Mouse (Mus musculus) heart, postnatal 14 days (tissue): ENCODE measurements at regions not wholly inside any gene's neighbourhood (a gene's known extent, or its start where the extent isn't known, plus 50 kb on each side); places are given as distances from the start of the nearest gene placed in this dataset.
A peak's percentile ranks its signal among the peaks of the same experiment; 100 is the strongest.

Experiments used
- DNase-seq, 2 experiments: peaks; one replicate each; pipeline ENCODE4 v3.0.0; 2021 to 2022
- intact Hi-C: fragments of 180-260 bp; cut with DNase I; formaldehyde crosslinking; loops from one replicate; pipeline ENCODE4 v1.15.1; 2025

GRCm38 (mm10) chrX:11808911-11809310 lies 351.2 kb downstream of the Bcor start:
- intact Hi-C loops, result loop anchor here (5.0 to 10.0 kb wide), 3 partner anchors 174 to 446 kb away; no protein-coding TSS in a partner anchor
- DNase-seq, result no peak

DNA sequence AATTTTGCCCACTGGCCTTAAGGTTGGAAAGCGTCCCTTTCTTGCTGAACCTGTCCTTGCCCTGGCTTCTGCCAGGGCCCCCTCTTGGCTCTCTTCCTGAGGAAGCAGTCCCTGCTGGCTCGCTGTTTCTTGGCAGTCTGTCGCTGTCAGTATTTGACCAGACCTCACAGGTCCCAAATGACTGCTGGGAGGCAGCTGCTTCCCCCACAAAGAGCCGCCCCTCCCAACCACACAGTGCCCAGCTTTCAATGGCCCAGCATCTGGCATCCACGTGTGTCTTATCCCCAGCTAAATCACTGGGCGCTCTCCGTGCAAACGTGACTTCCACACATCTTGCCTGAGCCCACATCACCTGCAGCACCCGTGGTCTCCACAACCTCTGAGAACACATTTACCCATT lies 345.3 kb downstream of the Bcor start:
- intact Hi-C loops, result no loop called here

GRCm38 (mm10) chrX:11815864-11816263 lies 344.3 kb downstream of the Bcor start:
- no peak for DNase-seq
- intact Hi-C loops, result no loop called here

More for the DNA sequence above, 345.3 kb downstream of the Bcor start:
- DNase-seq, result no peak

GRCm38 (mm10) chrX:11818634-11819033 lies 341.5 kb downstream of the Bcor start:
- DNase-seq, result no peak
- intact Hi-C loops, result no loop called here

DNA sequence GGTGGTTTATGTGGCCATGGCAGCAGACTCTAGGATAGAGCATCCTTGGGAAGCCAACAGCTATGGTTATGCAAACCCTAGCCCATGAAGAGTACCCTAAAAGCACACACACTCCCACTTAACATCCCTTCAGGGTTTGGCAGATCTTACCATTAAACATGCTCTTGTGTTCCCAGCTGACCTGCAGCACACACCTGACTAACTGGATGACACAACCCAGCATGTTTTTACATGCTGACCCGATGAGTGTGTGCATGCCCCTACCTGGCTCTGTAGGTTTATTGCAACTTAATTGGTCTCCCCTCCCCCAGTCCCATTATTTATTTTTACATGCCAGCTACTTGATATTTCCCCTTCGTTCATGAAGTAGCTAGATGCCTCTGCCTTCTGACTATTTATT lies 339.0 kb downstream of the Bcor start:
- intact Hi-C loops, result no loop called here
- no peak for DNase-seq

DNA sequence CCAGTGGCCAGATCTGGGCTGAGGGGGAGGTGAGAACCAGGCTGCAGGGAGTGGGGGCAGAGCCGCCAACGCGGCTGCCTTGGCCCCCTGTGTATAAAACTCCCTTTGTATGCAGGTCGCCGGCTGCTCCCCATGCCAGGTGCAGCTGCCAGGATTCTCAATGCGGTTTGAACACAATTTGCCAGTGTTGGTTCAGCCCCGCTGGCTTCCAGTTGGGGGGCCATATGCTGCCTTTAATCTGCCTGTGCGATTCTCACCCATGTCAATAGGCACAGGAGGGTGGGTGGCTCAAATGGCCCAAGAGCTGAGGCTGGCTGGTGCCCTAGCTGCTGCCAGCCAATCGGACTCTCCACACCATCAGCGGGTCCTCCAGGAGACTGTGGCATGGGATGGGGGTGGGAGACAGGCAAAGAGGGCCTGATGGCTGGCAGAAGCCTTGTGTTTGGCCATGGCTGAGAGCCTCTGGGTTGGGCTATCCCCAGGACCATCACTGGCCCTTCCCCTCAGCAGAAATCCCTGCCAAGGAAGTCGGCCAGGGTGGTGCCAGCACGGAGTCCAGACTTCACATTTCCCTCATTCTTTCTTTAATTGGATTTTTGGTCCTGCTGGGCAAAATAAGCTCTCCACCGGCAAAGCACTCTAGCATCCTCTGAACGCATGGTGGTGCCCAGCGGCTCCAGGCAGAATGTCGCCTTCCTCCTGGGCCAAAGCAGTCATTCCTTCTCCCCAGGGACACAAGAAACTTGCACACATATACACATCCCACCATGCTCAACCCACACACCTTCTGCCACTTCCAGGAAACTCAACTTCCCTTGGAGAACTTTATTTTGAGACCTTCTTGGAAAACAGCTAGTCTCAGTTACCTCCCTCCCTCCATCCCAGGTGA lies 338.0 kb downstream of the Bcor start:
- DNase-seq, result no peak
- intact Hi-C loops, result no loop called here

DNA sequence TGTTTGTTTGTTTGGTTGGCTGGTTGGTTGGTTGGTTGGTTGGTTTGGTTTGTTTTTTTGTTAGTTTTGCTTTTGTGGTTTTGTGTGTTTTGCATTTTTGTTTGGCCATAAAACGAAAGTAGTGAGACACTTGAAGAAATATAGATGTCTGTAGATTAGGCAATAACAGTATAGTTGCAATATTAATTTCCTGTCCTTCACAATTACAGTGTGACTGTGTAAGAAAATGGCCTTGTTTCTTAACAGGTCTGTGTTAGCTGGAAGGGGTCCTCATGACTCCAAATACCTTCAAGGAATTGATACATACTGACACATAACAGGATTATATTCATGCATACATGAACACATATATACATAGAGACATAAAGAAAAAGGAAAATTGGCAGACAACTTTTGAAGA lies 334.2 kb downstream of the Bcor start:
- intact Hi-C loops, result no loop called here
- DNase-seq, result no peak

DNA sequence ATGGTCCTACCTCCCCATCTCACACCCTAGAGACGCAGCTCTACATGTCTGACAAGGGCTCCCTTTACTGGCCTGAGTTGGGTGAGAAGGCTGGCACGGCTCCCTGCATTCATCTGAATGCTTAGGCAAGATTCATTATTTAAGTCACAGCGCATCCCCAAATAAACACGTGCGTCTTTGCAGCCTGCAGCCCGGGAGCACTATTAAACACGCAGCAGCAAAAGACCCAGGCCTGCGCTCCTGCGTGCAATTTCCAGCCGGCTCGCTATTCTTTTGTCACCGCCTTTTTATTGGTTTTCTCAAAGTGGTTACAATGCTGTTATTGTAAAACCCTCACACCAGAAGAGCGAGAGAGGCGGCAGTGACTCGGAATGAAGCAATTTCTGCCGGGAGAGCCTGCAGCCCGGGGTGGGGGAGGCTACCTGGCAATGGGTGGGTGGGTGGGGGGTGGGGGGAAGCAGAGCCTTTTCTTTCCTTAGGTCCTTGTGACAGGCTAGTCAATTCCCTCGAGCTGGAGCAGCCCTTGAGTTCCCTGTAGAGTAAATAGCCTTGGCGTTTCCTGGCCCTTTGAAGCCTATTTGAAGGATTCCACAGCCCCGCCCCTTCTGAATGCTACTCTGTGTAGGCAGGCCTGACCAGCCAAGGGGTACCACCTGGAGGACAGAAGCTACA lies 333.3 kb downstream of the Bcor start:
- intact Hi-C loops, result no loop called here
- no peak for DNase-seq

- DNase-seq, result no peak
- intact Hi-C loops, result no loop called here
These were observed 330.6 kb downstream of the Bcor start for GRCm38 (mm10) chrX:11829411-11830002.

DNA sequence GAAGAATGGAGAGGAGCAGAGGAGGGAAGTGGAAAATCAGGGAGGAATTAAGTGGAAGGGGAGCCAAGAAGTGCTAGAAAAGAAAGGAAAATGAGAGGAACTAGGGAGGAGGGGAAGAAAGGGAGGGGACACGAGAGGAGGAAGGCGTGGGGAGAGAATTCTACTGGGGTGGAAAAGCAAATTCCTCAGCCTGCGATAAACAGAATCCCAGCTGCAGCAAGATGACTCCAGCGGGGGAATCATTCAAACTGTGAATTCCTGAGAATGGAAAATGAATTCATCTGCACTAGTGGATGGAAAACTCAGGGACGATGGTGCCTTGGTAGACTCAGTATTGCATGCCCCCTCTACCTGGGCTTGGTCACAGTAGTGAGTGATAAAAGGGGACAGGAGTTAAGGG lies 322.6 kb downstream of the Bcor start:
- intact Hi-C loops, result loop anchor here (5.0 kb wide), 1 partner anchor 55 kb away; no protein-coding TSS in a partner anchor
- DNase-seq, result no peak

- intact Hi-C loops, result loop anchor here (5.0 kb wide), 1 partner anchor 53 kb away; no protein-coding TSS in a partner anchor
These were observed 320.4 kb downstream of the Bcor start for GRCm38 (mm10) chrX:11839665-11840245.

DNA sequence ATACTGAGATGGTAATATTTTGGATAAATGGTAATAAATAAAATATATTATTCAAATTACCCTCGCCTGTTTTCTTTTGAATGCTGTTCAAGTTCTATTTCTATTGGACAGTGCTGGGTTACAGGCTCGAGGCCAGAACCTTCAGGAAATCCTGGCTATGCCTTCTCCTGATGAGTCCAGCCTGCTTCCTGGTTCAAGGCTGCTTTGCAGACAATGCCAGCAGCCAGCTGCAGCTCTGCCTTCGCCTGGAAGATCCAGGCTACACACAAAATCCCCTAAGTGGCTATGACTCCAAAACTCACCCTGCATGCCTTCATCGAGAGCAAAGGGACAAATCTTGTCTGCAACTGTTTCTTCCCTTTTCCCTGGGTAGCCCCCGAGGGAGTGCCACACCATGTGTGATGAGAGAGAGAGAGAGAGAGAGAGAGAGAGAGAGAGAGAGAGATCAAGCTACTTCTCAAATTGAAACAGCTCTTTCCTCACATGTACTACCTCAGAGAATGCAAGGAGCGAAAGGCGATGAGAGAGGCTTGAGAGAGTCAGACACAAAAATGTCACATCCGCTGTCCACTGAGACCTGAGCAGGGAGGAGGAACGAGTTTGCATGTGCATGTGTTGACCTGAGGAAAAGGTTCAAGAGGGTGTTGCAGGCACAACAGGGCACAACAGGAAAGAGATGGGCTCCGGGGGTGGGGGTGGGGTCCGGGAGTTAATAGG lies 319.7 kb downstream of the Bcor start:
- peak; percentile 29 to 48 for DNase-seq

More at GRCm38 (mm10) chrX:11839665-11840245, 320.4 kb downstream of the Bcor start:
- peak; percentile 13 to 45 for DNase-seq

GRCm38 (mm10) chrX:11845566-11845965 lies 314.6 kb downstream of the Bcor start:
- DNase-seq, result no peak
- intact Hi-C loops, result no loop called here

More for the DNA sequence above, 319.7 kb downstream of the Bcor start:
- intact Hi-C loops, result no loop called here

DNA sequence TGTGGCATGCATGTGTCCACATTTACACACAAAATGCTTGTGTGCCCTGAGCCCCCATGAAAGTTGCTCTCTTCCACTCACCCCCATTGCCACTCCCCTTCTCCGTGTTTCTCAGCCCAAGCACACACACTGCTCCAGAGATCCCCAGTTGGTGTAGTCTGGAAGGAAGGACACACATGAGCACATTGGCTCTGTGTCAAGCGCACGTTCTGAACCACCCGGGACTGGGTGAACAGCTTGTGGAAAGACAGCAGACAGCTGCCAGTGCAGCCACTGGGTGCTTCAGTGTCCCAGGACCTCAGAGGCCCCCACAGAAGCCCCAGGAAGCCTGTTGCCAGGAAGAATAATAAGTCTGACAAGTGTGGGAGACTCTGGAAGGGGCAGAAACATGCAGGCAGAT lies 304.2 kb downstream of the Bcor start:
- intact Hi-C loops, result no loop called here
- DNase-seq, result no peak

GRCm38 (mm10) chrX:11859396-11859795 lies 300.8 kb downstream of the Bcor start:
- peak in 1 of 2 experiments; percentile 13 for DNase-seq
- intact Hi-C loops, result no loop called here

DNA sequence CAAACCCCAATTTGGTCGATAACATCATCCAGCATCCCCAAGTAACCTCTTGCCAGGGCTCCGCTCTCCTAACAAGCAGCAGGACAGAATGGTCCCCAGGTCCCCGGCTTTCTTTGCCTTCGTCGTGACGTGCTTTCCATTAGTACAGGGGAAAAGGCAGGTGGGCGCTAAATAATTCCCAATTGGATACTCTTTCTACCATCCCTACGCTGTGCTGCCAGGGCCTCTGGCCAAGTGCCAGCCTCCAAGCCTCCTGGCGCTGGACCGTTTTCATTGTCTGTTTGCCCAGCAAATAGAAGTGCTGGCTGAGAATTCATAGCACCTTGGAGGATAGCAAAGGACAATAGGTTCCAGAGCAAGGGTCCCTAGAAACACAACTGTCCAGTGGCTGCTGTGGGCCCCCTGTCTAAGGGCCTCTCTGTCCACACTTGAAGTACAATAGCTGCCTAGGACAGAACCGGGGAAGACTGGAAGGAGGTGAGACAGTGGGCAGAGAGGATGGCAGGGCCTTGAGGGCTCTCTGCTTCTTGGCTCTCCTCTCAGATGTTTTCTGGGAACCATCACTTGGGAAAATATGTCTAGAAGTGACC lies 298.9 kb downstream of the Bcor start:
- DNase-seq, result peak; percentile 22 to 25
- intact Hi-C loops, result no loop called here

DNA sequence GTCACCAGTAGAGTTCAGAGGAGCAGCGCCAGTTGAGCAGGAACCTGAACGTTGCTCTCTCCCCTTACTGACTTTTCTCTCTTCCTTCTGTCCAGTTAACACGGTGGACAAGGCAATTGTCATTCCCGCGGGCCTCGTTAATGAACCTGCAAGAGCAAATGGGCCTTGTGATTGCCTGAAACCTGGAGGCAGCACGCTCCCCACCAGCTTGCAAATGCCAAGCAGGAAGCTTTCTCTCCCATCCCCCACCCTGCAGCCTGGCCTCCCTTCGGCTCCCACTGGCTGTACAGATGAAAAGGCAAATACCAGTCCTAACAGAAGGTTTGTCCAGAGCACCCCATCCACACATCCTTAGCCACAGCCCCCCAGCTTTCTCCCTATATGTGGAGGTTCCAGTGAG lies 298.3 kb downstream of the Bcor start:
- intact Hi-C loops, result no loop called here
- DNase-seq, result no peak

- DNase-seq, result no peak
- intact Hi-C loops, result no loop called here
These were observed 297.0 kb downstream of the Bcor start for GRCm38 (mm10) chrX:11863106-11863505.

DNA sequence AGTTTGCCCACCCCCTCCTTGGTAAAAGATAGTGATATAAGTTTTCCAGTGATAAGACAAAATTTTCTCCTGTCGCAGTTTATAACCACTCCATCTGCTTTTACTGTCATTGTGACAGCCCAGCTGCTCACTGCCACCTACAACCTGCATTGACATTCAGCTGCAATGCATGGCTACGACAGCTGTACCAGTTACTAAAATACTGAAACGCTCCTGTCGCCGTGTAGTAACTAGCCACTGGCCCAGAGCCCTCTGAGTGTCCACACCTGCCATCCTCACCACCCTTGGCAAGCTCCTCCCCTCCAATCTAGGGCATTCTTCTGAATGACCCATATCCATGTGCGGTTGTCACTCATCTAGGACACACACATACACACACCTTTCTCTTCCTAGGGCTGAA lies 286.2 kb downstream of the Bcor start:
- DNase-seq, result no peak
- intact Hi-C loops, result no loop called here

DNA sequence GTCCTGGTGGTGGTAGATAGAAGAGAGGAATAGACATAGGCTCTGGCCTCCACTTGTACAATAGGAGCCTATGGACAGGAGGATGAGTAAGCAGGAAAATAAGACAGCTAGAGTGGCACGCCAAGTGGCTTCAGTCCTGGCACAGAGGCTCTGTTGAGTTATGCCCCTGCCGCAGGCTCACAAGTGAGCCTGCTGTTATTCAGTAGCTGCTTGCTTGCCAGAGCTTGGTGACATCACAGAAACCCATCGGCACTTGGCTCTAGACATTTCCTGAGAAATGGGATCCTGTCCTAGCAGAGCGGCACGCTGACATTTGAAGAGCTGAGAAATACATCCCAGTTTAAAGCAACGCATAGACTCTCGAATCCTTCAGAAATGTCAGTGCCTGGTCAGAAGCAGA lies 283.5 kb downstream of the Bcor start:
- intact Hi-C loops, result no loop called here
- DNase-seq, result no peak
